In the genomic region with DNA sequence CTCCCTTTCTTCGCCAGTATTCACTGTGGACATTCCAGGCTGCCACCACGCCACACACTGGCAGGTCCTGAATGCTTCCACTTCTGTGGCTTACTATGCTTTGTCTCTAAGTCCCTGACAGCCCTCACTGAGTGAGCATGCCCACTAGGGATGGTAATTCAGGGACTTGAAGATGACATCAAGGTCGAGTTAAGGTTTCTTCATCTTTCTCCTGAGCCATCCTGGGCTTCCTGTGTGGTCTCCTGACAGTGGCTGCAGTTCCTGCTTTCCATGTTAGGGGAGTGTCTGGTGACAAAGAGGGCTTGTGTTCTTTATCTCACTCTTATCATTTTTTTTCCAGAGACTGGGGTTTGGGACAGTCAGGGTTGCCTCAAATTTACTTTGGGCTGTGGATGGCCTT, we compare ENCODE assay signal across 31 mouse cellular contexts. TPM values are rescaled to one million over a fixed set of nuclear protein-coding genes. Genes with fewer than 3 reads are reported as not detected.
DNase-seq lines count a peak whose midpoint lies in the region; ATAC-seq and TF ChIP-seq lines count a peak whose summit lies in the region.
"Had no signal": no experiment of that assay in that cellular context is flagged by ENCODE, and none has a peak within 500 bp of the region (broad histone marks: within the 10 kb centered on the region; RNA-seq: fewer than 3 reads in every experiment).

No protein-coding gene starts in this region.

- no peaks in the 10 kb centered on the region for H3K9me3 ChIP-seq in liver, embryonic 11.5 days (ENCODE audit: control insufficient read depth, low read length)
- no peaks in the 10 kb centered on the region for H3K9me3 ChIP-seq in liver, postnatal 0 days (ENCODE audit: low read length)
- H3K9me3 ChIP-seq in liver, embryonic 13.5 days (replicated peaks): no peaks in the 10 kb centered on the region
- H3K9me3 ChIP-seq: embryonic facial prominence, embryonic 13.5 days; forebrain, embryonic 12.5 days; heart, embryonic 10.5 days; midbrain, embryonic 15.5 days; neural tube, embryonic 12.5 days had no signal

- peak overlapping the region; percentile 8; the same call in 1 of the 2 replicates for H3K9ac ChIP-seq in liver, embryonic 11.5 days (ENCODE audit: low read depth, low read length)
- H3K9ac ChIP-seq in liver, postnatal 0 days (replicated peaks): no peak overlapping the region
- H3K9ac ChIP-seq in liver, embryonic 13.5 days: no peak overlapping the region
- H3K9ac ChIP-seq: embryonic facial prominence, embryonic 13.5 days; forebrain, embryonic 12.5 days; liver, embryonic 14.5 days; midbrain, embryonic 15.5 days; neural tube, embryonic 12.5 days had no signal

- no peak for TF ChIP-seq CTCF in liver, postnatal 0 days (IDR thresholded peaks at IDR 0.05; ENCODE audit: low read depth)

- H3K4me2 ChIP-seq in liver, embryonic 11.5 days: no peak overlapping the region; the same call in 1 of the 2 replicates
- no peak overlapping the region for H3K4me2 ChIP-seq in liver, postnatal 0 days (ENCODE audit: low read depth, low read length)
- no peak overlapping the region for H3K4me2 ChIP-seq in liver, embryonic 13.5 days
- H3K4me2 ChIP-seq: embryonic facial prominence, embryonic 13.5 days; forebrain, embryonic 12.5 days; midbrain, embryonic 15.5 days; neural tube, embryonic 12.5 days had no signal

- WGBS in liver, embryonic 11.5 days: 43% methylated on average over 3 of the region's 3 CpGs
- WGBS in liver, postnatal 0 days (ENCODE audit: insufficient replicate concordance): 38% methylated on average over 3 of the region's 3 CpGs
- WGBS in liver, embryonic 13.5 days (ENCODE audit: insufficient replicate concordance): 29% methylated on average over 3 of the region's 3 CpGs

- no peak for TF ChIP-seq EP300 in liver, postnatal 0 days (IDR thresholded peaks at IDR 0.05; ENCODE audit: low read depth)

- no peak overlapping the region for H3K4me3 ChIP-seq in liver, embryonic 11.5 days (ENCODE audit: low read depth, low read length)
- no peak overlapping the region for H3K4me3 ChIP-seq in liver, postnatal 0 days (ENCODE audit: low read depth, low read length)
- no peak overlapping the region for H3K4me3 ChIP-seq in liver, embryonic 13.5 days (replicated peaks)
- H3K4me3 ChIP-seq: embryonic facial prominence, embryonic 13.5 days; erythroblast, embryonic 14.5 days; forebrain, embryonic 12.5 days; gastrocnemius, adult 2 months; heart, embryonic 10.5 days; midbrain, embryonic 15.5 days; neural tube, embryonic 12.5 days had no signal

- peaks cover 45% of the 10 kb centered on the region for H3K4me1 ChIP-seq in liver, embryonic 11.5 days (replicated peaks; ENCODE audit: control insufficient read depth, insufficient read depth, low read length)
- H3K4me1 ChIP-seq in liver, postnatal 0 days (ENCODE audit: insufficient read depth): peaks cover 25% of the 10 kb centered on the region
- H3K4me1 ChIP-seq in liver, embryonic 13.5 days (replicated peaks): peaks cover 84% of the 10 kb centered on the region
- H3K4me1 ChIP-seq: midbrain, embryonic 15.5 days had no signal

- H3K36me3 ChIP-seq in liver, embryonic 11.5 days (ENCODE audit: control insufficient read depth, insufficient read depth, low read length): no peaks in the 10 kb centered on the region
- no peaks in the 10 kb centered on the region for H3K36me3 ChIP-seq in liver, postnatal 0 days (replicated peaks; ENCODE audit: insufficient read depth, low read length)
- no peaks in the 10 kb centered on the region for H3K36me3 ChIP-seq in liver, embryonic 13.5 days
- H3K36me3 ChIP-seq: embryonic facial prominence, embryonic 13.5 days; forebrain, embryonic 12.5 days; heart, embryonic 10.5 days; midbrain, embryonic 15.5 days; neural tube, embryonic 12.5 days had no signal

- no peak for ATAC-seq in liver, embryonic 11.5 days (replicated peaks; ENCODE audit: low FRiP score)
- no peak for ATAC-seq in liver, postnatal 0 days
- ATAC-seq in liver, embryonic 13.5 days (ENCODE audit: low read depth): no peak
- ATAC-seq: midbrain, embryonic 15.5 days had no signal

- no peaks in the 10 kb centered on the region for H3K27me3 ChIP-seq in liver, embryonic 11.5 days (replicated peaks; ENCODE audit: control insufficient read depth, insufficient read depth, low read length)
- H3K27me3 ChIP-seq in liver, postnatal 0 days (ENCODE audit: insufficient read depth, low read length): no peaks in the 10 kb centered on the region
- no peaks in the 10 kb centered on the region for H3K27me3 ChIP-seq in liver, embryonic 13.5 days
- H3K27me3 ChIP-seq: embryonic facial prominence, embryonic 13.5 days; forebrain, embryonic 12.5 days; midbrain, embryonic 15.5 days; neural tube, embryonic 12.5 days had no signal

- H3K27ac ChIP-seq in liver, embryonic 11.5 days (ENCODE audit: low read depth, low read length): 0 out of 2 replicates have a peak overlapping the region, but pooled peaks have one; percentile 5
- no peak overlapping the region for H3K27ac ChIP-seq in liver, postnatal 0 days (ENCODE audit: low read depth)
- H3K27ac ChIP-seq in liver, embryonic 13.5 days: peak overlapping the region; percentile 34; the same call in 1 of the 2 replicates
- H3K27ac ChIP-seq: embryonic facial prominence, embryonic 13.5 days; forebrain, embryonic 12.5 days; gastrocnemius, adult 2 months; heart, embryonic 10.5 days; kidney, postnatal 0 days; liver, embryonic 14.5 days; midbrain, embryonic 15.5 days; neural tube, embryonic 12.5 days had no signal

- DNase-seq in liver, embryonic 11.5 days (ENCODE audit: low spot score): no peak
- DNase-seq in liver, postnatal 0 days: no peak
- peak; percentile 89 for DNase-seq in 416B (ENCODE audit: low read depth)
- DNase-seq in ES-CJ7 (ENCODE audit: low read depth, low spot score): peak; percentile 33
- DNase-seq in liver, embryonic 13.5 days: no peak
- DNase-seq in adrenal gland, postnatal 4 days (ENCODE audit: low spot score in 2 of 2): no peak
- no peak for DNase-seq in left cerebral cortex, adult 18-20 months (ENCODE audit: low spot score in 2 of 2)
- no peak for DNase-seq in frontal cortex, postnatal 25 days (ENCODE audit: low spot score in 2 of 2)
- DNase-seq: cerebellum, adult 2 months; cerebellum, postnatal 25 days; embryo, embryonic 11 days; gastrocnemius, adult 2 months; kidney, adult 2 months; layer of hippocampus, adult 9-11 months; left cerebral cortex, postnatal 4 days; lung, postnatal 10 days; retina, postnatal 1 day; right cerebral cortex, postnatal 4 days; thymus, adult 18-20 months had no signal

RNA-seq across cellular contexts. Expression of a gene that starts 8.3 kb away (rescaled TPM):
- 5.6 and 7.0 TPM in 2 replicates for polyA plus RNA-seq in liver, embryonic 11.5 days (2014; fragmentation: Nextera tagmentation; extraction: Ambion mirVana)
- 0.88 and 0.99 TPM in 2 replicates for polyA plus RNA-seq in liver, postnatal 0 days (2015; fragmentation: Nextera tagmentation; extraction: Ambion mirVana)
- polyA plus RNA-seq in liver, embryonic 13.5 days (2015; fragmentation: Nextera tagmentation; extraction: Ambion mirVana): 1.7 and 2.3 TPM in 2 replicates
- total RNA-seq in adrenal gland, postnatal 4 days (2021): 10 to 100 TPM in 1 of 2 experiments, 1 to 10 TPM in 1; 9.4 to 13.4 TPM
- total RNA-seq in left cerebral cortex, adult 18-20 months (2021): 10 to 100 TPM; 31.7 to 38.4 TPM

RNA-seq across cellular contexts. Expression of a gene that starts 15.8 kb away (rescaled TPM):
- polyA plus RNA-seq in liver, embryonic 11.5 days (2014; fragmentation: Nextera tagmentation; extraction: Ambion mirVana): 16.4 TPM in 2 replicates
- 114 and 125 TPM in 2 replicates for polyA plus RNA-seq in liver, postnatal 0 days (2015; fragmentation: Nextera tagmentation; extraction: Ambion mirVana)
- polyA plus RNA-seq in liver, embryonic 13.5 days (2015; fragmentation: Nextera tagmentation; extraction: Ambion mirVana): 24.6 and 27.7 TPM in 2 replicates
- total RNA-seq in adrenal gland, postnatal 4 days (2021): 10 to 100 TPM; 10.1 to 14.4 TPM
- 1 to 10 TPM; 2.7 to 4.1 TPM for total RNA-seq in left cerebral cortex, adult 18-20 months (2021)

RNA-seq across cellular contexts. Expression of a gene that starts 17.9 kb away (rescaled TPM):
- polyA plus RNA-seq in liver, embryonic 11.5 days (2014; fragmentation: Nextera tagmentation; extraction: Ambion mirVana): 257 and 281 TPM in 2 replicates
- 198 and 215 TPM in 2 replicates for polyA plus RNA-seq in liver, postnatal 0 days (2015; fragmentation: Nextera tagmentation; extraction: Ambion mirVana)
- 158 and 171 TPM in 2 replicates for polyA plus RNA-seq in liver, embryonic 13.5 days (2015; fragmentation: Nextera tagmentation; extraction: Ambion mirVana)
- total RNA-seq in adrenal gland, postnatal 4 days (2021): 100 to 1,000 TPM; 108 to 111 TPM
- total RNA-seq in left cerebral cortex, adult 18-20 months (2021): 100 to 1,000 TPM; 200 to 222 TPM

RNA-seq across cellular contexts. Expression of a gene that starts 50.0 kb away (rescaled TPM):
- polyA plus RNA-seq in liver, embryonic 11.5 days (2014; fragmentation: Nextera tagmentation; extraction: Ambion mirVana): 1.2 and 1.7 TPM in 2 replicates
- polyA plus RNA-seq in liver, postnatal 0 days (2015; fragmentation: Nextera tagmentation; extraction: Ambion mirVana): 0.69 and 1.4 TPM in 2 replicates
- polyA plus RNA-seq in liver, embryonic 13.5 days (2015; fragmentation: Nextera tagmentation; extraction: Ambion mirVana): 0.22 and 0.25 TPM in 2 replicates
- under 1 TPM; 0.25 to 0.28 TPM for total RNA-seq in adrenal gland, postnatal 4 days (2021)
- total RNA-seq in left cerebral cortex, adult 18-20 months (2021): 1 to 10 TPM; 4.4 to 5.7 TPM
- total RNA-seq: gastrocnemius, adult 2 months had no signal
- polyA plus RNA-seq: erythroblast, embryonic 14.5 days; heart, postnatal 0 days had no signal

RNA-seq across cellular contexts. Expression of a gene that starts 57.0 kb away (rescaled TPM):
- not detected in 2 replicates for polyA plus RNA-seq in liver, embryonic 11.5 days (2014; fragmentation: Nextera tagmentation; extraction: Ambion mirVana)
- polyA plus RNA-seq in liver, postnatal 0 days (2015; fragmentation: Nextera tagmentation; extraction: Ambion mirVana): not detected in 2 replicates
- not detected in 2 replicates for polyA plus RNA-seq in liver, embryonic 13.5 days (2015; fragmentation: Nextera tagmentation; extraction: Ambion mirVana)
- not detected for total RNA-seq in adrenal gland, postnatal 4 days (2021)
- total RNA-seq in left cerebral cortex, adult 18-20 months (2021): not detected
- total RNA-seq: gastrocnemius, adult 2 months; hematopoietic stem cell, adult 5-6 weeks; left cerebral cortex, adult 8-10 months; left cerebral cortex, postnatal 4 days had no signal
- polyA plus RNA-seq: cerebellum, adult 2 months; embryonic facial prominence, embryonic 13.5 days; erythroblast, embryonic 14.5 days; forebrain, embryonic 12.5 days; heart, embryonic 10.5 days; heart, postnatal 0 days; kidney, postnatal 0 days; midbrain, embryonic 15.5 days; neural tube, embryonic 12.5 days; stomach, embryonic 16.5 days had no signal

Comparison
In these comparisons a context has a peak if more than half of its experiments do, and no peak if none do; other contexts are left out.
1. DNase-seq: peak in 416B (single experiment) and ES-CJ7 (single experiment); none in liver, embryonic 11.5 days (single experiment), liver, postnatal 0 days (single experiment), liver, embryonic 13.5 days (single experiment), adrenal gland, postnatal 4 days (0 of 2), left cerebral cortex, adult 18-20 months (0 of 2) and frontal cortex, postnatal 25 days (0 of 2).